Mouse (Mus musculus): ENCODE data around the gene Ntmt1. TPM values are rescaled to one million over a fixed set of nuclear protein-coding genes. Genes with fewer than 3 reads are reported as not detected.

Ntmt1 gene
- polyA plus RNA-seq, 1 experiment from 2014 or later, result 109 TPM

GRCm38 (mm10) chr2:30821073-30821472, 13.4 kb downstream of the Ntmt1 start:
- Histone ChIP-seq H3K4me1 (ENCODE audit: control insufficient read depth, insufficient read depth, low read length) (peaks cover 4% of the 10 kb centered on the region; the same call in 1 of the 2 replicates), H3K9me3 (ENCODE audit: control insufficient read depth, low read length) (peaks cover 3% of the 10 kb centered on the region; the same call in 1 of the 2 replicates), H3K4me2 (ENCODE audit: low read depth, severe bottlenecking) (no peak overlapping the region), H3K36me3 (ENCODE audit: control insufficient read depth, insufficient read depth, low read length) (peaks cover 61% of the 10 kb centered on the region), H3K27ac (replicated peaks; ENCODE audit: low read depth, low read length) (no peak overlapping the region), H3K27me3 (ENCODE audit: control insufficient read depth, insufficient read depth, low read length) (no peaks in the 10 kb centered on the region), H3K9ac (ENCODE audit: low read length) (no peak overlapping the region), H3K4me3 (ENCODE audit: low read depth, low read length) (no peak overlapping the region)
- WGBS, result 95% methylated on average over 3 of the region's 3 CpGs
- no peak for DNase-seq (ENCODE audit: low spot score)
- no peak for ATAC-seq (ENCODE audit: insufficient number of reproducible peaks, low FRiP score, low TSS enrichment, low read depth)

- no peak overlapping the region for H3K4me3 ChIP-seq (ENCODE audit: low read depth, low read length)
- H3K36me3 ChIP-seq (ENCODE audit: control insufficient read depth, insufficient read depth, low read length), result peaks cover 56% of the 10 kb centered on the region
- H3K9ac ChIP-seq (ENCODE audit: low read length), result no peak overlapping the region
- H3K27ac ChIP-seq (replicated peaks; ENCODE audit: low read depth, low read length), result no peak overlapping the region
- peaks cover 3% of the 10 kb centered on the region; the same call in 1 of the 2 replicates for H3K9me3 ChIP-seq (ENCODE audit: control insufficient read depth, low read length)
- no peak for DNase-seq (ENCODE audit: low spot score)
- H3K4me1 ChIP-seq (ENCODE audit: control insufficient read depth, insufficient read depth, low read length), result peaks cover 10% of the 10 kb centered on the region
- WGBS, result 90% methylated on average over 8 of the region's 8 CpGs
- ATAC-seq (ENCODE audit: insufficient number of reproducible peaks, low FRiP score, low TSS enrichment, low read depth), result no peak
- no peaks in the 10 kb centered on the region for H3K27me3 ChIP-seq (ENCODE audit: control insufficient read depth, insufficient read depth, low read length)
- H3K4me2 ChIP-seq (ENCODE audit: low read depth, severe bottlenecking), result no peak overlapping the region
These were observed 14.8 kb downstream of the Ntmt1 start for GRCm38 (mm10) chr2:30822460-30822859.

GRCm38 (mm10) chr2:30823385-30824153, 15.9 kb downstream of the Ntmt1 start:
- Histone ChIP-seq H3K4me2 (ENCODE audit: low read depth, severe bottlenecking) (0 out of 2 replicates have a peak overlapping the region, but pooled peaks have one; percentile 3), H3K9me3 (ENCODE audit: control insufficient read depth, low read length) (peaks cover 3% of the 10 kb centered on the region; the same call in 1 of the 2 replicates), H3K9ac (ENCODE audit: low read length) (no peak overlapping the region), H3K27ac (replicated peaks; ENCODE audit: low read depth, low read length) (no peak overlapping the region), H3K4me3 (ENCODE audit: low read depth, low read length) (no peak overlapping the region), H3K36me3 (ENCODE audit: control insufficient read depth, insufficient read depth, low read length) (peaks cover 53% of the 10 kb centered on the region), H3K27me3 (ENCODE audit: control insufficient read depth, insufficient read depth, low read length) (no peaks in the 10 kb centered on the region), H3K4me1 (ENCODE audit: control insufficient read depth, insufficient read depth, low read length) (peaks cover 10% of the 10 kb centered on the region)
- DNase-seq (ENCODE audit: low spot score), result no peak
- ATAC-seq (ENCODE audit: insufficient number of reproducible peaks, low FRiP score, low TSS enrichment, low read depth), result no peak; the same call in 1 of the 2 replicates
- WGBS, result 70% methylated on average over 13 of the region's 13 CpGs

- peaks cover 33% of the 10 kb centered on the region for H3K36me3 ChIP-seq (ENCODE audit: control insufficient read depth, insufficient read depth, low read length)
- peaks cover 13% of the 10 kb centered on the region for H3K4me1 ChIP-seq (ENCODE audit: control insufficient read depth, insufficient read depth, low read length)
- peak; percentile 71 for DNase-seq (ENCODE audit: low spot score)
- H3K9me3 ChIP-seq (ENCODE audit: control insufficient read depth, low read length), result no peaks in the 10 kb centered on the region
- peak overlapping the region; percentile 98 for H3K4me3 ChIP-seq (ENCODE audit: low read depth, low read length)
- H3K27ac ChIP-seq (replicated peaks; ENCODE audit: low read depth, low read length), result peak overlapping the region; percentile 16
- no peaks in the 10 kb centered on the region for H3K27me3 ChIP-seq (ENCODE audit: control insufficient read depth, insufficient read depth, low read length)
- peak overlapping the region; percentile 90 for H3K9ac ChIP-seq (ENCODE audit: low read length)
- no peak for ATAC-seq (ENCODE audit: insufficient number of reproducible peaks, low FRiP score, low TSS enrichment, low read depth)
- H3K4me2 ChIP-seq (ENCODE audit: low read depth, severe bottlenecking), result peak overlapping the region; percentile 88
- 35% methylated on average over 26 of the region's 26 CpGs for WGBS
These were observed 19.5 kb downstream of the Ntmt1 start for GRCm38 (mm10) chr2:30826825-30827748.

GRCm38 (mm10) chr2:30827749-30828475, 20.3 kb downstream of the Ntmt1 start:
- Histone ChIP-seq H3K9ac (ENCODE audit: low read length) (peak overlapping the region; percentile 90), H3K27ac (replicated peaks; ENCODE audit: low read depth, low read length) (peak overlapping the region; percentile 16), H3K4me2 (ENCODE audit: low read depth, severe bottlenecking) (peak overlapping the region; percentile 88), H3K4me3 (ENCODE audit: low read depth, low read length) (peak overlapping the region; percentile 98), H3K4me1 (ENCODE audit: control insufficient read depth, insufficient read depth, low read length) (peaks cover 18% of the 10 kb centered on the region), H3K9me3 (ENCODE audit: control insufficient read depth, low read length) (no peaks in the 10 kb centered on the region), H3K27me3 (ENCODE audit: control insufficient read depth, insufficient read depth, low read length) (no peaks in the 10 kb centered on the region), H3K36me3 (ENCODE audit: control insufficient read depth, insufficient read depth, low read length) (peaks cover 25% of the 10 kb centered on the region)
- WGBS, result under 1% methylated on average over 63 of the region's 63 CpGs
- DNase-seq (ENCODE audit: low spot score), result peak; percentile 99
- peak; percentile 69 for ATAC-seq (ENCODE audit: insufficient number of reproducible peaks, low FRiP score, low TSS enrichment, low read depth)

GRCm38 (mm10) chr2:30829315-30829714, 21.7 kb downstream of the Ntmt1 start:
- Histone ChIP-seq H3K27me3 (ENCODE audit: control insufficient read depth, insufficient read depth, low read length) (no peaks in the 10 kb centered on the region), H3K27ac (replicated peaks; ENCODE audit: low read depth, low read length) (no peak overlapping the region), H3K36me3 (ENCODE audit: control insufficient read depth, insufficient read depth, low read length) (peaks cover 11% of the 10 kb centered on the region), H3K4me2 (ENCODE audit: low read depth, severe bottlenecking) (no peak overlapping the region), H3K9ac (ENCODE audit: low read length) (no peak overlapping the region), H3K9me3 (ENCODE audit: control insufficient read depth, low read length) (no peaks in the 10 kb centered on the region), H3K4me3 (ENCODE audit: low read depth, low read length) (no peak overlapping the region), H3K4me1 (ENCODE audit: control insufficient read depth, insufficient read depth, low read length) (peaks cover 27% of the 10 kb centered on the region)
- 39% methylated on average over 5 of the region's 5 CpGs for WGBS
- ATAC-seq (ENCODE audit: insufficient number of reproducible peaks, low FRiP score, low TSS enrichment, low read depth), result no peak
- DNase-seq (ENCODE audit: low spot score), result peak; percentile 68

GRCm38 (mm10) chr2:30830283-30830795, 22.7 kb downstream of the Ntmt1 start, which contains the start of gene Asb6:
TSS of gene Asb6 (minus strand) at chr2:30830333.
- Histone ChIP-seq H3K27ac (replicated peaks; ENCODE audit: low read depth, low read length) (0 out of 2 replicates have a peak within 1 kb of the TSS, but pooled peaks have one; percentile 1), H3K9ac (ENCODE audit: low read length) (no peak within 1 kb of the TSS), H3K36me3 (ENCODE audit: control insufficient read depth, insufficient read depth, low read length) (peaks cover 4% of the 10 kb centered on the region), H3K4me3 (ENCODE audit: low read depth, low read length) (no peak within 1 kb of the TSS), H3K4me2 (ENCODE audit: low read depth, severe bottlenecking) (no peak within 1 kb of the TSS), H3K4me1 (ENCODE audit: control insufficient read depth, insufficient read depth, low read length) (peaks cover 35% of the 10 kb centered on the region), H3K27me3 (ENCODE audit: control insufficient read depth, insufficient read depth, low read length) (no peaks in the 10 kb centered on the region), H3K9me3 (ENCODE audit: control insufficient read depth, low read length) (no peaks in the 10 kb centered on the region)
- no peak for ATAC-seq (ENCODE audit: insufficient number of reproducible peaks, low FRiP score, low TSS enrichment, low read depth)
- WGBS, result 4% methylated on average over 4 of the region's 4 CpGs
- DNase-seq (ENCODE audit: low spot score), result no peak

Data from limb, embryonic 11.5 days (tissue).